Mouse (Mus musculus): ENCODE measurements at regions not wholly inside any gene's neighbourhood (a gene's known extent, or its start where the extent isn't known, plus 50 kb on each side); places are given as distances from the start of the nearest gene placed in this dataset.

- WGBS = 94% methylated on average over 3 of the region's 3 CpGs
- H3K9me3 ChIP-seq (ENCODE audit: control insufficient read depth, low read length) = no peaks in the 10 kb centered on the region
- no peak overlapping the region for H3K4me3 ChIP-seq (ENCODE audit: low read depth, low read length)
- ATAC-seq (replicated peaks; ENCODE audit: low FRiP score) (no peak), DNase-seq (ENCODE audit: low spot score) (no peak)
- no peaks in the 10 kb centered on the region for H3K4me1 ChIP-seq (replicated peaks; ENCODE audit: control insufficient read depth, insufficient read depth, low read length)
- H3K27me3 ChIP-seq (replicated peaks; ENCODE audit: control insufficient read depth, insufficient read depth, low read length) = no peaks in the 10 kb centered on the region
- no peak overlapping the region for H3K27ac ChIP-seq (ENCODE audit: low read depth, low read length)
- H3K4me2 ChIP-seq = no peak overlapping the region
- H3K36me3 ChIP-seq (ENCODE audit: control insufficient read depth, insufficient read depth, low read length) = no peaks in the 10 kb centered on the region
- no peak overlapping the region for H3K9ac ChIP-seq (ENCODE audit: low read depth, low read length)
Measured at GRCm38 (mm10) chr14:76928706-76929105, 107.9 kb upstream of the Ccdc122 start.

- no peaks in the 10 kb centered on the region for H3K9me3 ChIP-seq (ENCODE audit: control insufficient read depth, low read length)
- H3K4me2 ChIP-seq = no peak overlapping the region
- ATAC-seq (replicated peaks; ENCODE audit: low FRiP score) = no peak
- H3K9ac ChIP-seq (ENCODE audit: low read depth, low read length) = no peak overlapping the region
- H3K4me1 ChIP-seq (replicated peaks; ENCODE audit: control insufficient read depth, insufficient read depth, low read length) = no peaks in the 10 kb centered on the region
- WGBS = 62% methylated on average over 5 of the region's 5 CpGs
- H3K27ac ChIP-seq (ENCODE audit: low read depth, low read length) = no peak overlapping the region
- no peak overlapping the region for H3K4me3 ChIP-seq (ENCODE audit: low read depth, low read length)
- DNase-seq (ENCODE audit: low spot score) = no peak
- H3K27me3 ChIP-seq (replicated peaks; ENCODE audit: control insufficient read depth, insufficient read depth, low read length) = no peaks in the 10 kb centered on the region
- no peaks in the 10 kb centered on the region for H3K36me3 ChIP-seq (ENCODE audit: control insufficient read depth, insufficient read depth, low read length)
Measured at GRCm38 (mm10) chr14:76927245-76927806, 109.2 kb upstream of the Ccdc122 start.

- DNase-seq (ENCODE audit: low spot score) = no peak
Measured at GRCm38 (mm10) chr14:76926416-76926815, 110.2 kb upstream of the Ccdc122 start.

GRCm38 (mm10) chr14:76922399-76922939 is 114.1 kb upstream of the Ccdc122 start:
- WGBS = 77% methylated on average over 6 of the region's 6 CpGs
- Histone ChIP-seq H3K9me3 (ENCODE audit: control insufficient read depth, low read length) (no peaks in the 10 kb centered on the region), H3K4me1 (replicated peaks; ENCODE audit: control insufficient read depth, insufficient read depth, low read length) (no peaks in the 10 kb centered on the region), H3K27ac (ENCODE audit: low read depth, low read length) (no peak overlapping the region), H3K27me3 (replicated peaks; ENCODE audit: control insufficient read depth, insufficient read depth, low read length) (no peaks in the 10 kb centered on the region), H3K9ac (ENCODE audit: low read depth, low read length) (no peak overlapping the region), H3K4me2 (no peak overlapping the region), H3K4me3 (ENCODE audit: low read depth, low read length) (no peak overlapping the region), H3K36me3 (ENCODE audit: control insufficient read depth, insufficient read depth, low read length) (no peaks in the 10 kb centered on the region)
- DNase-seq (ENCODE audit: low spot score) = no peak
- ATAC-seq (replicated peaks; ENCODE audit: low FRiP score) = no peak

More at GRCm38 (mm10) chr14:76926416-76926815, 110.2 kb upstream of the Ccdc122 start:
- H3K27me3 ChIP-seq (replicated peaks; ENCODE audit: control insufficient read depth, insufficient read depth, low read length) = no peaks in the 10 kb centered on the region
- no peak overlapping the region for H3K4me2 ChIP-seq
- 86% methylated on average over 7 of the region's 7 CpGs for WGBS
- no peak for ATAC-seq (replicated peaks; ENCODE audit: low FRiP score)
- no peaks in the 10 kb centered on the region for H3K36me3 ChIP-seq (ENCODE audit: control insufficient read depth, insufficient read depth, low read length)
- H3K4me1 ChIP-seq (replicated peaks; ENCODE audit: control insufficient read depth, insufficient read depth, low read length) = no peaks in the 10 kb centered on the region
- no peaks in the 10 kb centered on the region for H3K9me3 ChIP-seq (ENCODE audit: control insufficient read depth, low read length)
- H3K27ac ChIP-seq (ENCODE audit: low read depth, low read length) = no peak overlapping the region
- H3K9ac ChIP-seq (ENCODE audit: low read depth, low read length) = no peak overlapping the region
- no peak overlapping the region for H3K4me3 ChIP-seq (ENCODE audit: low read depth, low read length)

GRCm38 (mm10) chr14:76918091-76918490 is 118.5 kb upstream of the Ccdc122 start:
- no peak overlapping the region for H3K4me3 ChIP-seq (ENCODE audit: low read depth, low read length)
- no peak overlapping the region for H3K27ac ChIP-seq (ENCODE audit: low read depth, low read length)
- H3K36me3 ChIP-seq (ENCODE audit: control insufficient read depth, insufficient read depth, low read length) = no peaks in the 10 kb centered on the region
- 59% methylated on average over 3 of the region's 3 CpGs for WGBS
- DNase-seq (ENCODE audit: low spot score) (no peak), ATAC-seq (replicated peaks; ENCODE audit: low FRiP score) (no peak)
- H3K9me3 ChIP-seq (ENCODE audit: control insufficient read depth, low read length) = no peaks in the 10 kb centered on the region
- H3K9ac ChIP-seq (ENCODE audit: low read depth, low read length) = no peak overlapping the region
- no peak overlapping the region for H3K4me2 ChIP-seq
- no peaks in the 10 kb centered on the region for H3K4me1 ChIP-seq (replicated peaks; ENCODE audit: control insufficient read depth, insufficient read depth, low read length)
- H3K27me3 ChIP-seq (replicated peaks; ENCODE audit: control insufficient read depth, insufficient read depth, low read length) = no peaks in the 10 kb centered on the region

- Histone ChIP-seq H3K36me3 (ENCODE audit: control insufficient read depth, insufficient read depth, low read length) (no peaks in the 10 kb centered on the region), H3K9me3 (ENCODE audit: control insufficient read depth, low read length) (no peaks in the 10 kb centered on the region), H3K4me2 (no peak overlapping the region), H3K4me1 (replicated peaks; ENCODE audit: control insufficient read depth, insufficient read depth, low read length) (0 out of 2 replicates have a peak, but pooled peaks cover 3% of the 10 kb centered on the region), H3K27ac (ENCODE audit: low read depth, low read length) (no peak overlapping the region), H3K27me3 (replicated peaks; ENCODE audit: control insufficient read depth, insufficient read depth, low read length) (no peaks in the 10 kb centered on the region), H3K9ac (ENCODE audit: low read depth, low read length) (no peak overlapping the region), H3K4me3 (ENCODE audit: low read depth, low read length) (no peak overlapping the region)
- WGBS = 87% methylated on average over 10 of the region's 10 CpGs
- ATAC-seq (replicated peaks; ENCODE audit: low FRiP score) (no peak), DNase-seq (ENCODE audit: low spot score) (no peak)
Measured at GRCm38 (mm10) chr14:76917139-76917929, 119.2 kb upstream of the Ccdc122 start.

GRCm38 (mm10) chr14:76913850-76914249 is 122.7 kb upstream of the Ccdc122 start:
- 0 out of 2 replicates have a peak, but pooled peaks cover 3% of the 10 kb centered on the region for H3K4me1 ChIP-seq (replicated peaks; ENCODE audit: control insufficient read depth, insufficient read depth, low read length)
- no peak overlapping the region for H3K4me2 ChIP-seq
- H3K27ac ChIP-seq (ENCODE audit: low read depth, low read length) = no peak overlapping the region
- H3K36me3 ChIP-seq (ENCODE audit: control insufficient read depth, insufficient read depth, low read length) = no peaks in the 10 kb centered on the region
- ATAC-seq (replicated peaks; ENCODE audit: low FRiP score) (no peak), DNase-seq (ENCODE audit: low spot score) (no peak)
- no peaks in the 10 kb centered on the region for H3K27me3 ChIP-seq (replicated peaks; ENCODE audit: control insufficient read depth, insufficient read depth, low read length)
- 60% methylated on average over 3 of the region's 3 CpGs for whole genome bisulfite sequencing
- no peaks in the 10 kb centered on the region for H3K9me3 ChIP-seq (ENCODE audit: control insufficient read depth, low read length)
- no peak overlapping the region for H3K4me3 ChIP-seq (ENCODE audit: low read depth, low read length)
- H3K9ac ChIP-seq (ENCODE audit: low read depth, low read length) = no peak overlapping the region

- no peak for DNase-seq (ENCODE audit: low spot score)
- WGBS = 29% methylated on average over 8 of the region's 8 CpGs
- Histone ChIP-seq H3K4me3 (ENCODE audit: low read depth, low read length) (no peak overlapping the region), H3K4me2 (no peak overlapping the region), H3K27me3 (replicated peaks; ENCODE audit: control insufficient read depth, insufficient read depth, low read length) (no peaks in the 10 kb centered on the region), H3K4me1 (replicated peaks; ENCODE audit: control insufficient read depth, insufficient read depth, low read length) (0 out of 2 replicates have a peak, but pooled peaks cover 3% of the 10 kb centered on the region), H3K9ac (ENCODE audit: low read depth, low read length) (no peak overlapping the region), H3K9me3 (ENCODE audit: control insufficient read depth, low read length) (no peaks in the 10 kb centered on the region), H3K27ac (ENCODE audit: low read depth, low read length) (no peak overlapping the region), H3K36me3 (ENCODE audit: control insufficient read depth, insufficient read depth, low read length) (no peaks in the 10 kb centered on the region)
- ATAC-seq (replicated peaks; ENCODE audit: low FRiP score) = peak; percentile 54
Measured at GRCm38 (mm10) chr14:76912301-76913001, 124.1 kb upstream of the Ccdc122 start.

Measured in liver, embryonic 11.5 days (tissue).